Mouse (Mus musculus) C2C12 (cell line): Measurements from ENCODE around the gene D630003M21Rik.

Experiments used
- CTCF ChIP-seq: IDR thresholded peaks from one replicate; pipeline ENCODE4 v1.5.1; 2011; ENCODE audit not compliant: control insufficient read depth, insufficient read depth, insufficient read length
- MAX ChIP-seq: IDR thresholded peaks from one replicate; pipeline ENCODE4 v1.6.1; 2011; ENCODE audit warnings: mild to moderate bottlenecking, control low read depth
- MYOD1 ChIP-seq: IDR thresholded peaks from one replicate; pipeline ENCODE4 v1.6.1; 2011; ENCODE audit warnings: low read depth; ENCODE audit not compliant: control insufficient read depth, insufficient read length
- MYOG ChIP-seq: IDR thresholded peaks from one replicate; pipeline ENCODE4 v1.6.1; 2011; ENCODE audit not compliant: control insufficient read depth, insufficient read length; ENCODE audit errors: extremely low read depth

DNA sequence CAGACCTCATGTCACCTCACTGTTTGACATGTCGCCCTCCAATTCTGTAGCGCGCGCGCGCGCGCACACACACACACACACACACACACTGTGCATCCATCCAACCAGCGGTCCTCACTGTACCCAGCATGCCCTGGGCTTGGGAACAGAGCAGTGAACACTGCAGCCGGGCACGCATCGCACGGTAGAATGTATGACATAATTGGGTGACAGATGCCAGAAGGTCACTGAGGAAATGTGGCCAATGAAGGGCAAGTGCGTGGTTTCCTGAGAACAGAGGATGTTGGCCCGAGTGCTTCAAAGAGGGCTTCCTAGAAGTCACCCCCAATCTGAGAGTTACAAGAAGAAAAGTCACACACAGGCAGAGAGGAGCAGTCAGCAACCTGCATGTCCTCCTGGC lies 54.1 kb downstream of the D630003M21Rik start:
- no peak for TF ChIP-seq MYOG
- TF ChIP-seq CTCF = no peak
- TF ChIP-seq MAX = no peak
- TF ChIP-seq MYOD1 = no peak
